Mouse (Mus musculus) heart, adult 2 months (tissue): ENCODE data around the gene Mpz.

Source experiments
- CTCF ChIP-seq: fragments of 200-600 bp; IDR thresholded peaks from 2 replicates; pipeline ENCODE4 v1.8.1; 2022; ENCODE audit warnings: antibody characterized with exemption, mild to moderate bottlenecking, moderate library complexity
- EP300 ChIP-seq: fragments of 200-500 bp; IDR thresholded peaks from 2 replicates; pipeline ENCODE4 v1.6.1; 2011; ENCODE audit warnings: low read depth, low read length, control low read depth; ENCODE audit not compliant: insufficient read depth
- POLR2A ChIP-seq: fragments of 200-500 bp; IDR thresholded peaks from 2 replicates; pipeline ENCODE4 v1.6.1; 2011; ENCODE audit warnings: mild to moderate bottlenecking, low read depth, low read length, control low read depth; ENCODE audit not compliant: insufficient read depth

GRCm38 (mm10) chr1:171151966-171152365, 1.5 kb downstream of the Mpz start:
- no peak for TF ChIP-seq EP300
- no peak for TF ChIP-seq CTCF
- TF ChIP-seq POLR2A = no peak
